Mouse (Mus musculus): Measurements from ENCODE around the gene E130114P18Rik.
A peak's percentile ranks its signal among the peaks of the same experiment; 100 is the strongest.

Gene E130114P18Rik

DNA sequence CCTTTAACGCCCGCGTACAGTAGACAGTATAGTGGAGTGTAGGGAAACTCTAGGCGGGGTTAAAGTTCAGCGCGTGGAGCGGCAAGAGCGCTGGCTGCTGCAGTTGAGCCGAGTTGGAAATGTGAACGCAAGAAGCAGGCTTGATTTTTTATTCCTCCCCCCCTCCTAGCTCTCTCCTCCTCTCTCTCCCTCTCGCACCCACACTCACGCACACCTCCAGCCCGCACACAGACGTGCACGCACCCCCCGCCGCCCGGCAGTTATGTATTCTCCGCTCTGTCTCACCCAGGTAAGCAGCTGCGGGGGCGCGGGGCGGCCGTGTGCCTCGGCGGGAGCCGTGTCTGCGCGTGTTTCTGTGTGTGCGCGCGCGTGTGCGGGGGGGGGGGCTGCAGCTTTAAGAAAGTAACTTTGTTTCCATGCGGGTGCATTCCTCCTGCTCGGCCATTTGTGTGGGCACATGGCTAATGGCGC, at the start of gene E130114P18Rik:
Gene E130114P18Rik, minus strand, starts transcription at position 373 of the 471 bp plus-strand sequence.
- DNase-seq (ENCODE audit: low spot score), result peak; percentile 74

DNA sequence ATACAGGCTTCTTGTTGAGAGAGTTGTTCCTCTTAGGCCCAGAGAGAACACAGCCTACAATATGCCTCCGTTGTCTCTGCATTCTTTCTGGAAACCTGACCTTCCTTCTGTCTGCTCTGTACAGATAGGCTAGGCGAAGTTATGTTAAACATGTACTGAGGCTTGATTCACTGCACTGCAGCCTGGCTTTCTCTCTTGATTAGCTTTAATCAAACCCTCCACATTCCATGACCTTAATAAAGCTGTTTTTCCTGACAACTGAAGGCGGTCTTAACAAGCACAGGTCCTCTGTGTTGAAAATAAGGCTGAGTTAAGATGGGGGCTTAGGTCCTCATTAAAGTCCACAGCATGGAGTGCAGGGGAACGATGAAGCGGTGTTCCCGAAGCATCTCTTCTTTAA, 49.2 kb upstream of the E130114P18Rik start:
- DNase-seq (ENCODE audit: low spot score), result peak; percentile 55

DNA sequence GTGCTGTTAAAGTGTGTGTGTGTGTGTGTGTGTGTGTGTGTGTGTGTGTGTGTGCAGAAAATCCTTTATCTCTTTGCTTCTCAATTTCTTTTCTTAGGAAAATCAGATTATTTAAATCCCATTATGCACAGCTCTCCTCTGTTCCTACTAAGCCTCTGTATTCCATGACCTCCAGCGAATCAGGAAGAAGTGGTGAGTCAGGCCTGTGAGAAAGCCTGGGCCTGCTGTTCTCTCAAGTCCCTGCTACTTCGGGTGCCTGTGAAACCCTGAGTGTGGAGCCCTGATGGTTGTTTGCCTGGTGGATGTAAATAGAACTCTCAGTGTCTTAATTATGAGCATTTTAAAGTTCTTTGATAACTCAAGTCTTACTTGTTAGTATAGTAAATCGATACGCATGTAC, 48.0 kb upstream of the E130114P18Rik start:
- DNase-seq (ENCODE audit: low spot score), result no peak

DNA sequence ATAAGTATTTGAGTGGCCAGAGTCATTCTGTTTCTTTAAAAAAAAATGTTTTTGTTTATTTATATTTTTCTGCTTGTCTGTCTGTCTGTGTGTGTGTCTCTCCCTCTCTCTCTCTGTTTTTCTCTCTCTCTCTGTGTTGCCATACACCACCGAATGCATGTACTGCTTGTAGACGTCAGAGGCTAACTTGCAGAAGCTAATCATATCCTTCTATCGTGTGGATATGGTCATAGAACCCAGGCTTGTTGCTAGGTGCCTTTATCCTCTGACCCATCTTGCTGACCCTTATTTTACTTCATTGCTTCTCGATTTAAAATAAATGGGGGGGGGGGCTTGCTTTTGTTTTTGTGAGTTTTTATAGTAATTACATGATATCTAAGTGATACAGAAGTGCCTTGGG, 47.6 kb upstream of the E130114P18Rik start:
- DNase-seq (ENCODE audit: low spot score), result no peak

DNA sequence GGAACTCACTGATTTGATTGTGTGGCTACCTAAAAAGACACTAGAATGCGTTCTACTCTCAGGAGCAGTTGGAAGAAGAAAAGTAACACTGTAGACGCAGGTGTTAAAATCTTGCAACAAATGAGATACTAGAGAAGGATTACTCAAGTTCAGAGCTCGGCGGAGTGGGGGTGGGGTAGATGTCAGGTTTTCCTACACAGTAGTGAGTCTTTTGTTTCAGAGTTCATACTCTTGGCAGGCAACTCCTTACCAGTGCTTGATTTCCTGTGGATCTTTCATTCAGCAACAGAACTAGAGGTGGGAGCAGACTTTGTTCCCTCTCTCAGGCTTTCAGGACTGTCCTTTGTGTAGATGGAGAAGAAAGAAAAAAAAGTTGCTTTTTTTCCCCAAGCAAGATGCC, 46.6 kb upstream of the E130114P18Rik start:
- no peak for DNase-seq (ENCODE audit: low spot score)

DNA sequence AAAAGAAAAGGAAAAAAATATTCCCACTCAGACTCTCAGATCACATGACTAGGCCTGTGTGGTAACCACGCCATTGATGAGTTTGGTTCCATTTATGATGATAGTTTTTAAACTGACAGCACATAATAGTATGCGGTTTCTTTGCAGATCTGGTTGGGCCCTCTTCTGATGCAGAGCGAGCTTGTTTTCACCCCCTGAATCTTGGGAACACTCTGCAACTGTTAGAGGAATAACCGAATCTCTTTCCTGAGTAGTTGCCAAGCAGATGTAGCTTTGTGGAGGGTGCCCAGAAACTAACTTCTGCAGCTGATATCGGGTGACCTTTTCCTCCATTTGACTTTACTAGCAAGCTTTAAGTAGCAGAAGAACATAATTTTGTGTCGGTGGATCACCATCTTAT, 45.6 kb upstream of the E130114P18Rik start:
- DNase-seq (ENCODE audit: low spot score), result no peak

DNA sequence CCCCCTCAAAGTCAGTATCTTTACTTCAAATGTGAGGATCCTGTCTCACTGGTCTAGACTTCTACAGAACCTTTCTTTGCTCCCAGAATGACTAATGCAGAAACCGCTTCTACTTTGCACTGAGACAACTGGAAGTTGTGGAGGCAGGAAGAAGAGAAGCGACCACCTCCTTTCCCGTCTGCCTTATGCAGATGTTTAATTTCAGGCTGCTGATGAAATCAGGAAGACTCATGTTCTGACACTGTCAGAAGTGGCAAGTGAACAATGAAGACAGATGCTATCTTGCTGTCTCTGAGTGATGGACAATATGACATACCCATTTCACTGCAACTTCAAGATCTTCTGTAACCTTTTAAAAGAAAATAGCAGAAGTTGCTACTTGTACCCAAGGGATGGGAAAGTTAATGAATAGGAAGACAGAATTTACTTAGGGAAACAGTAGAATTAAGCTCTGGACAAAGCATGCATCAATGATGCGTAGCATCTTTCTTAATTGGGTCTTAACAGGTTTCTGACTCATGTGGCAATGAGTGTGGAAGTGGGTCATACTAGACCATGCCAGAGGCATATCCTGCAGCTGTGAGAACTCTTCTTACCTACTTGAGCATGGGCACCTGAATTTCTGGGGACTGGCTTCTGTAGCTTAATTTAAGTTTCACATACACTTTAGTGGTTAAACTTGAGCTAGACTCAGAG, 43.8 kb upstream of the E130114P18Rik start:
- no peak for DNase-seq (ENCODE audit: low spot score)

DNA sequence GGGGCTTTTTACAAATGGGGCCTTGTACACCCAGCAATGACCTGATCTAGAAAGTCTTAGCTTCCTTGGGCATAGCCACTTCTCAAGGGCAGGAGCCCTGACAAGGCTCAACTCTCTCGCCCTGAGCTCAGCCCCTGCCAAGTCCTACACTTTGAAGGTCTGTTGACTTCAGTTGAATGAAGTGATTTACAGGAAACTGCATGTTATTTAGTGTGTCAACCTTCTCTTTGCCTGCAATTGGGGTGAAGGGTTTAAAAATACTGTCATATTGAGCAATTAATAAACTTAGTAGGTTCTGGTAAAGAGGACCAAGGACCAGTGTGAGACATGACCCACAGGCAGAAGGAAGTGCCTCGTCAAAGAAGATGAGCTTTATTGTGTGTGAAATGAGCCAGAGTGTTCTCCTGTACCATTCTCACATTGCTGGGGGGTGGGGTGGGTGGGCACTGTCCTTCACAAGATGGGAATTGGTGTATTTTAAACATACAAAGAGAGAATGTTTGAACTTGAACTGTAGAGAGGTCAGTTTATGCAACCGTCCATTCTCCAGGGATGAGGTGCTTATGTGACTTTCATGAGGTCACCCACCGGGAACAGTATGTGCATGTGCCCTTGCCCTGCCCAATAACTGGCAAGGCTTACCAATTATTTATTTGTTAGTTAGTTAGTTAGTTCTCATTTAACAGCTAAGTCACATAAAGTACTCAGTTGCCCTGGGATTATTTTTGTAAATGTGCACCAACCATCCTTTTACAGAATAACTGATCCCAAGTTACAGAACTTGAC, 42.8 kb upstream of the E130114P18Rik start:
- no peak for DNase-seq (ENCODE audit: low spot score)

DNA sequence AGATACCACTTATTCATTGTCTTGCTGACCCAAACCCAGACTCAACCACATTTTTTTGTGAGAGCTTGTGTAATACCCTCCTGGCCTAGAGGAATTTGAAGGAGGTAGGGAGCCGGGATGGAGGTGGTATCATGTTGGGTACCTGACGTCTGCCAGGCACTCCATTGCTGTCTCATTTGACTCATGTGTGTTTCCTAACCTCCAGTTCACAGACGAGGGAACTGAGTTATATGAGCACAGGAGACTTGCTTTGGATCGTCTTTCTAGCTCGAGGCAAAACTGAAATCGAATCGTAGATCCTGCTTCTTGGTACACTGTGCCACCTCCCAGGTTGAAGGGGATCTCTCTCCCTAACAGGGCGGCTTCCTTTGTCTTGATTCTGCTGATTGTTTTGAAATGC, 41.2 kb upstream of the E130114P18Rik start:
- no peak for DNase-seq (ENCODE audit: low spot score)

DNA sequence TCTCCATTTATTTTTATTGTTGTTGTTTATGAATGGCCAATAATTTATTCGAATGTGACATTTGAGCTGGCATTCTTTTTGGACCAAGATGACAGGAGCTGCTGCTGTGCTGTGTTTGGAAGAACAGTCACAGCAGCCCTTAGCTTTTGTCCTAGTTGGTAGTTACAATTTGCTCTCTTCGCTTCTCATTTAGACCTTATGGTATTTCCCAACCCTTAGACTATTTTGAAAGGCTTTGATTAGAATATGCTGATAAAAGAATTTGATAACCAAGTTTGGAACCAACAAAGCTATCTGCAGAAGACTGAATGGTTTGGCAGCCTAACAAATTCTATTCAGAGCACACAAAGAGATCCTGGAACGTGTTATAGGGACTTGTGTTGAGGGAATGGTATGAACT, 40.6 kb upstream of the E130114P18Rik start:
- no peak for DNase-seq (ENCODE audit: low spot score)

DNA sequence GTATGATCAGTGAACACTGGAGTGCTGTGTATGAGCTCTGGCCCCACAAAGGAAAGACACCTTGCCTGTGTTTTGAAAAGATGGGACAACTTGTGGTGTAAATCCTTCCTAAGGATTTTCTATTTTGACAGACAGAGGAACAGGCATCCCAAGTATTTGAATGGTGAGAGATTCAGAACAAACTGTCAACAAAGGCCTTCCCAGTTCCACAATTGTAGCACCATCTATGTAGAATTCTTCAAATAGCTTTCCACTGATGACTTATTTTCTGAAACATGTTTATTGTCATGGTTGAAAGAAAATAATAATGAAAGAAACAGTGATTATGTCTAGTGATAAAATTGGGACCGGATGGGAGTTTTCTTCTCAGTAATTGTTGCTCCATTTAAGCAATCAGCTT, 39.9 kb upstream of the E130114P18Rik start:
- no peak for DNase-seq (ENCODE audit: low spot score)

DNA sequence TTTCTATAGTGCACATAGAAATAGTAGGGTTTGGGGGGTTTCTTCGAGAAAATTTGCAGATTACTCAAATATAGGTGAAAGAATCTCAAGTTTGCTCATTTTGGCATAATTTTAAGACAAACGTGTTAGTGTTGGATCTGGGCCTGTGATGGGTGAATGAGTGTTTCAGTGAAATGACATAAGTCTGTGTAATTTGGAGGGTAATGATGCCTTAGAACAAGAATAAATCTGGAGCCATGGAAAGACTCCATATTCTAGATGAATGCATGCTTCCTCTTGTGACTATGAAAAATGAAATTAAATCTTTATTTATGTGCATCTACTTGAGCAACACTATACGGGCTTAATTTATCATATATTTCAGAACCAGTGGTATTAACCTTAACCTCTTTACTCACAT, 38.9 kb upstream of the E130114P18Rik start:
- DNase-seq (ENCODE audit: low spot score), result no peak

DNA sequence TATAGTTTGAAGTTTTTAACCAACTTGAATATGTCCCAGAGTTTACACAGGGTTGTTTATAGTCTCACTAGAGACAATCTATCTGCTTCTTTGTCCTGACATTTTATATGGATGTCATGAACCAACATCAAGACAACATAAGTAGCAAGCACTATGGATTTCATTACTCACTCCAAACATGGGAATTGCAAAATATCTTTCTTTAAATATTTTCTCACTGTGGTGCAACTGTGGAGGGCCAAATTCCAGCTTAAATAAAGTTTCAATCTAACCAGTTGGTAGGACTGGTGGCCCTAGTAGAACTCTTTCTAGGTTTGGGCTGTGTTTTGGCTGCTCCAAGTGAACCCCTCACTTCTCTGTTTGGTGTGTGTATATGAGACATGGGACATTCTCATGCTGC, 38.1 kb upstream of the E130114P18Rik start:
- no peak for DNase-seq (ENCODE audit: low spot score)

DNA sequence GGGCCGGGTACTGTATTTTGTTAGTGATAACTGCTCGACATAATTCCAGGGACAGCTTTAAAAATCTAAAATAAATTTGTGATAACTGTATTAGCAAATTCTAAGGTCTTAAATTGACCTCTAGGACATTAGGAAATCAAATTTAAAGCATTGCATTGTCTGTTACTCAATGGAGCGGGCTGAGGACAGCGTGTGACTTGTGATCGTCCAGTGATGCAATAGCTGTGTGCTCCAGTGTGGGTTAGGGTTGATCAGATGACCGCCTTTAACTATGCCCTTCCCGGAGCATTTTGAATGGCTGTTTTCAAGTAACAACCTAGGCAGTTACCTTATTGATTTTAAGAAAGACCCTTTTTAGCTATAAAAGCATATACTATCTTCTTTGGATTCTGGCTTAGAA, 36.6 kb upstream of the E130114P18Rik start:
- no peak for DNase-seq (ENCODE audit: low spot score)

DNA sequence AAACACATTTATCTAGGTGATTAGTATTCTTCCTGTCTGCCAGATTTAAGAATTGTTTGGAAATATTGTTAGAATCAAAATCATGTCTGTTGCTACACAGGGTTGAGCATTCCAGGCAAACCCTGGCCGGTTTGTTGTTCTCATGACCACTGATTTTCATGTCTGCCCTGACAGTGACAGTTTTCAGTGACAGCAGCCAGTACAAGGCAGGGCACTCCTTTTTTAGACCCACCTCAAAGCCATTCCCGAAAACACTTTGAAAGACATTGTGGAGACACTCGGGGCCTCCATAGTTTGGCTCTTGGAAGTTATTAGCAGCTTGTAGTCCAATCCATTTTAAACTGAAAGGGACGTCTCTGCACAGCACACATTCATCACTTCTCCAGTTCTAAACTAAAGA, 36.1 kb upstream of the E130114P18Rik start:
- no peak for DNase-seq (ENCODE audit: low spot score)

DNA sequence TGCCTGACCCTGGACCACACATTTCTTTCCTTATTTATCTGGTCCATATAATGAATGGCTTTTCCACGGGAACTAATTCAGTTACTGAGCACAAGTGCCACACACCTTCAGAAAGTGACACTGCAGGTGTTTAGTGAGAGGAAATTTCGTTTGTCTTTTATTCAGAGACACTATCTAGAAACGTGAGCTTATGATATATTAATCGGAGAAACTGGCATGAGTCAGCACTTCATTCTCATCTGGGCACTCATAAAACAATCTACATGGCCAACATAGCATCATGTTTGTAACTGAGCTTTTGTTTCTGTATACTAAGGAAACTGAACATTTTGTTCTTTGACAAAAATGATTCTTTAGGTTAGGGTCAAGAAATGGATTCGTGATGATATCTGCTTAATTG, 35.2 kb upstream of the E130114P18Rik start:
- no peak for DNase-seq (ENCODE audit: low spot score)

DNA sequence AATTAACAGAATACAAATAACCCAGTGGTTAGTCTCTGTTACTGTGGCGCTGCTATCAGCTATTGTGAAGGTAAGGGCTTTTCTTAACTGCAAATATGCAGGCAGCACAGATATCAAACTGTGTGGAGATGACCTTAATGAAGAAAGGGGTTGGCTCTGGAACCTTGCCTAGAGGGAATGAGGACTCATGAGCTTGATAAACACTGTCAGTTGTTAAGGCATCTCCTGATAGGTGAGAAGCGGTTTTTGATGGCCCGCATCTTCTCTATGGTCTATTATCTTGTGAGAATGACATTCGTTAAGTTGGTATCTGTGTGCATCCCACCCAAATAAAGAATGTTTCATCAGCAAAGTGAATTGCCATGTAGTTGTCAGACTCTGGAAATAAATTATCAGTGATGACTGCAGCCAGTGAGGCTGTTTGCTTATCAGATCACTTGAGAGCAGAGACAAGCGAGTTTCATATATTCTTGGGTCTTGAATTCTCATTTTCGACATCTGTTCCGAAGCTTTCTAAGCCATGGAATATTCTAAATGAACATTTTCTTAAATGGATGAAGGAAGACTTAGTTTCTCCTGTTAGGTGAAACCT, 32.6 kb upstream of the E130114P18Rik start:
- no peak for DNase-seq (ENCODE audit: low spot score)

DNA sequence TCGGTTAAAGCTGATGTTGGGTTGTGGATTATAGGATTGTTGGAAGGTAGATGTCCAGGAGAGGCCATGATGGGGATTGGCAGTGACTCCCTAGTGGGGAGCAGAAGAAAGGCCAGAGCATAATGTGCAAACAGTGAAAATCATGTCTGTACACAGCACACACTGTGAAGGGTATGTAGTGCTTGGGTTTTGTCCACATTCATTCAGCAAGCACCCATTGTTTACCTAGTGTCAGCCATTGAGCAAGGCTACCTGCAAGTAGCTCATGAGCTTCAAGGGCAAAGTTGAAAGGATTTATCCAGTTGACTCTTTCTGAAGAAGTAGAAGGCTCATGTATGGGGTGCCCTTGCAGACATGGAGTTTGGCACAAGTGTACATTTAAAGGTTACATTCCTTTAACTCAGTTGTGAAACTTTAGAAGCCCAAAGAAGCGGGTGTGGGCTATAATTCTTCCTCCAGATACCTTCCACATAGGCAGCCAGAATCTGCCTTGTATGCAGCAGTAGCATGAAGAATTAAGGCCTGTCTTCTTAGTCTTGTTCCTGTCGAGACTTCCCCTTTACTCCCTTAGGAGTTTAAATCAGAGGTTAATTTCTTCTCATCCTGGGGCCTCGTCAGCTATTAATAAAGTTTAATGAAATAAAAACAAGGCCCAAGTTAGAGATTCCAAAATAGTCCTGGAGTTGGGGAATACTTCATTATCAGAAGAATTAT, 31.9 kb upstream of the E130114P18Rik start:
- no peak for DNase-seq (ENCODE audit: low spot score)

DNA sequence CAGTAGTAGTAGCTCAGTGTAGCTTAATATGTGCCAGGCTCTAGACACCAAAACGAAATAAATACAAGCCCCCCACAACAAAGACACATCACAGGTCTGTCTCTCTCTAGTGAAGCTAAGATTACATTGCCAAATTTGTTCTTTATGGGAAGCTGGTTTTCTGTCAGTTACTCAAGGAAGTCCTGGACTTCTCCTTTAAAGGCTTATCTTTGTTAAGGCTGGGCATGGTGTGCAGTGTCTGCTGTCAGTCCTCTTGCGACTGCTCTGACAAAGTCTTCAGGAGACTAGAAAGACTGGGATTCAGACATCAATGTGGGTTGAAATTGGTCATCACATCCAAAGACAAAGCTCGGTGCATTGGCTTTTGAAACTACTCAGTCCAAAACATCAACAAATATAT, 31.0 kb upstream of the E130114P18Rik start:
- DNase-seq (ENCODE audit: low spot score), result no peak

DNA sequence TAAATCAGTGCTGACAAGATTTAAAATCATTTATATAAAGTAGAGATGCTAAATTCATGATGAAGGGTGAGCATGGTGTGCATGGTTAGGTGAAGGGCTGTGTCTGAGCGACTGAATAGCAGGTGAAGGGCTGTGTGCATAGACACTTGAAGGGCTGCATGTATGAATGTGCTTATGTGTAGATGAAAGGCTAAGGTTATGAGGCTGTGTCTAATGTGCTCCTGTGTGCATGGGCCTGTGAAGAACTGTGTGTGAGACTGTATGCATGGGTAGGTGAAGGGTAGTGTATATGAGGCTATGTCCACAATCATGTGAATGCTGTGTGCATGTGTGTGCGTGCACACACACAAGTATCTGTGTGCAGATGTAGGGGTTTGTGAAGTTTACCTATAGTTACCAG, 29.0 kb upstream of the E130114P18Rik start:
- no peak for DNase-seq (ENCODE audit: low spot score)

DNA sequence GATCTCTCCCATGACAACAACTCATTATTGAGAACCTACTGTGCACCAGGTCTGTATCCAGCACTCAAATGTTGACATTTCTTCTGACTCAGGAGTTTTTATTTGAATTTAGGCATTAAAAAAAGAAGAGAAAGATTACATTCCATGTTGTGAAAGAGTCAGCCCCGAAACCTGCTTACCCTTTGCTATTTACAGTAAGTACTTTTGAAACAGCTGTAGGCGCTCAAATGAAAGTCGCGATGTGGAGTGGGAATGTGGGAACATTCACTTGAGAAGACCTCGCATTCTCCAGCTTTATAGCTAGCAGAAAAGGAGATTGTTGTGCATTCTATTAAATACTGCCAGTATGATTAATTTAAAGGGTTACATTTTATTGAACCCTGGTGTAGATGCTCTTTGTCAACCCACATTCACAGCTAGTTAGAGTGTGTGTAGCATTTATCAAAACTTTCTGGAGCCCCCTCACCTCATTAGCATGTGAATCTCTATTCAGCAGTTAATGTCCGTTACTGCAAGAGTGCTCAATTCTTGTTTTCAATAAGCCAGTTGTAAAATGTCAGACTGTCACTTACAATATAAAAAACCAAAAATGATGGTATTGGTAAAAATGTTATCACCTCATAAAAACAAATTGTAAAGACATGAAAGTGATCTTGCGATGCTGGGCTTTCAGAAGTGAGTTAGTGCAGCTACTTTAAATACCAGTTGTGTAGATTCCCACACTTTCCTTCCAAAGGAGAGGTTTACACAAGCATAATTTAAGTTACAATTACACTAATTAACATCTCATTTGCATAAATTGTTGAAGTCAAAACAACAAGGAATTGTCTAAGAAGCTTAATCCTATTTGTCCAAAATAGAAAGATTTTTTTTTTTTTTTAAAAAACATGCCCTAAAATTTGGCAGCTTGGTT, 28.3 kb upstream of the E130114P18Rik start:
- DNase-seq (ENCODE audit: low spot score), result no peak

Data from retina, embryonic 14.5 days (tissue).